9 mouse cellular contexts compared by ENCODE assay signal in genomic region chr10:41004753-41005152, GRCm38 (mm10).
A peak's percentile ranks its signal among the peaks of the same experiment; 100 is the strongest.
DNase-seq lines count a peak whose midpoint lies in the region; ATAC-seq and TF ChIP-seq lines count a peak whose summit lies in the region.
"Had no signal": no experiment of that assay in that cellular context is flagged by ENCODE, and none has a peak within 500 bp of the region (broad histone marks: within the 10 kb centered on the region; RNA-seq: fewer than 3 reads in every experiment).

No protein-coding gene starts in this region.

- no peak overlapping the region for H3K4me2 ChIP-seq in forebrain, embryonic 12.5 days
- no peak overlapping the region for H3K4me2 ChIP-seq in forebrain, postnatal 0 days (ENCODE audit: low read depth)
- no peak overlapping the region for H3K4me2 ChIP-seq in liver, embryonic 15.5 days
- no peak overlapping the region for H3K4me2 ChIP-seq in liver, postnatal 0 days (ENCODE audit: low read depth, low read length)
- H3K4me2 ChIP-seq in forebrain, embryonic 14.5 days (ENCODE audit: low read length) = no peak overlapping the region
- H3K4me2 ChIP-seq in midbrain, embryonic 13.5 days (replicated peaks) = no peak overlapping the region
- H3K4me2 ChIP-seq: heart, embryonic 15.5 days had no signal

- H3K36me3 ChIP-seq in forebrain, embryonic 12.5 days (replicated peaks) = no peaks in the 10 kb centered on the region
- H3K36me3 ChIP-seq in forebrain, postnatal 0 days (ENCODE audit: insufficient read depth) = no peaks in the 10 kb centered on the region
- no peaks in the 10 kb centered on the region for H3K36me3 ChIP-seq in liver, embryonic 15.5 days (replicated peaks)
- no peaks in the 10 kb centered on the region for H3K36me3 ChIP-seq in liver, postnatal 0 days (replicated peaks; ENCODE audit: insufficient read depth, low read length)
- no peaks in the 10 kb centered on the region for H3K36me3 ChIP-seq in forebrain, embryonic 14.5 days (ENCODE audit: control insufficient read depth, insufficient read depth, low read length)
- H3K36me3 ChIP-seq in midbrain, embryonic 13.5 days = no peaks in the 10 kb centered on the region
- H3K36me3 ChIP-seq: heart, embryonic 15.5 days had no signal

- ATAC-seq in forebrain, embryonic 12.5 days (ENCODE audit: low FRiP score) = peak; percentile 69
- no peak for ATAC-seq in forebrain, postnatal 0 days
- no peak for ATAC-seq in liver, embryonic 15.5 days (ENCODE audit: insufficient read depth)
- no peak for ATAC-seq in liver, postnatal 0 days
- ATAC-seq in forebrain, embryonic 14.5 days = peak; percentile 64
- peak; percentile 70 for ATAC-seq in midbrain, embryonic 13.5 days

- 63% methylated on average over 3 of the region's 3 CpGs for WGBS in forebrain, embryonic 12.5 days
- WGBS in forebrain, postnatal 0 days = 58% methylated on average over 3 of the region's 3 CpGs
- 63% methylated on average over 3 of the region's 3 CpGs for WGBS in liver, embryonic 15.5 days (ENCODE audit: insufficient replicate concordance)
- WGBS in liver, postnatal 0 days (ENCODE audit: insufficient replicate concordance) = 65% methylated on average over 3 of the region's 3 CpGs
- 64% methylated on average over 3 of the region's 3 CpGs for WGBS in forebrain, embryonic 14.5 days
- 62% methylated on average over 3 of the region's 3 CpGs for WGBS in midbrain, embryonic 13.5 days

- H3K4me3 ChIP-seq in forebrain, embryonic 12.5 days (replicated peaks) = no peak overlapping the region
- no peak overlapping the region for H3K4me3 ChIP-seq in forebrain, postnatal 0 days (ENCODE audit: low read depth, low read length)
- H3K4me3 ChIP-seq in liver, embryonic 15.5 days (replicated peaks) = no peak overlapping the region
- H3K4me3 ChIP-seq in liver, postnatal 0 days (ENCODE audit: low read depth, low read length) = no peak overlapping the region
- H3K4me3 ChIP-seq in forebrain, embryonic 14.5 days (ENCODE audit: low read depth, low read length) = no peak overlapping the region
- H3K4me3 ChIP-seq in midbrain, embryonic 13.5 days (replicated peaks) = no peak overlapping the region
- H3K4me3 ChIP-seq: heart, embryonic 15.5 days had no signal

- TF ChIP-seq CTCF in forebrain, postnatal 0 days (IDR thresholded peaks at IDR 0.05; ENCODE audit: low read depth) = no peak
- TF ChIP-seq CTCF in liver, postnatal 0 days (IDR thresholded peaks at IDR 0.05; ENCODE audit: low read depth) = no peak

- H3K27ac ChIP-seq in forebrain, embryonic 12.5 days = no peak overlapping the region
- no peak overlapping the region for H3K27ac ChIP-seq in forebrain, postnatal 0 days (ENCODE audit: low read depth, low read length)
- peak overlapping the region; percentile 90; the same call in 1 of the 2 replicates for H3K27ac ChIP-seq in liver, embryonic 15.5 days (replicated peaks)
- H3K27ac ChIP-seq in liver, postnatal 0 days (ENCODE audit: low read depth) = no peak overlapping the region
- H3K27ac ChIP-seq in forebrain, embryonic 14.5 days (ENCODE audit: low read depth, low read length) = no peak overlapping the region
- no peak overlapping the region for H3K27ac ChIP-seq in midbrain, embryonic 13.5 days
- H3K27ac ChIP-seq: heart, embryonic 15.5 days had no signal

- H3K27me3 ChIP-seq in forebrain, embryonic 12.5 days = no peaks in the 10 kb centered on the region
- H3K27me3 ChIP-seq in forebrain, postnatal 0 days (ENCODE audit: insufficient read depth, low read length) = no peaks in the 10 kb centered on the region
- no peaks in the 10 kb centered on the region for H3K27me3 ChIP-seq in liver, embryonic 15.5 days
- H3K27me3 ChIP-seq in liver, postnatal 0 days (ENCODE audit: insufficient read depth, low read length) = no peaks in the 10 kb centered on the region
- no peaks in the 10 kb centered on the region for H3K27me3 ChIP-seq in forebrain, embryonic 14.5 days (replicated peaks; ENCODE audit: control insufficient read depth, insufficient read depth, low read length)
- no peaks in the 10 kb centered on the region for H3K27me3 ChIP-seq in midbrain, embryonic 13.5 days
- H3K27me3 ChIP-seq: CH12.LX; heart, embryonic 15.5 days had no signal

- no peak for TF ChIP-seq EP300 in liver, postnatal 0 days (IDR thresholded peaks at IDR 0.05; ENCODE audit: low read depth)

- no peak for DNase-seq in forebrain, postnatal 0 days
- no peak for DNase-seq in liver, postnatal 0 days
- DNase-seq in forebrain, embryonic 14.5 days (ENCODE audit: low spot score) = no peak
- DNase-seq in adrenal gland, postnatal 36 days = no peak

- no peak overlapping the region for H3K9ac ChIP-seq in forebrain, embryonic 12.5 days
- no peak overlapping the region for H3K9ac ChIP-seq in forebrain, postnatal 0 days
- no peak overlapping the region for H3K9ac ChIP-seq in liver, embryonic 15.5 days
- H3K9ac ChIP-seq in liver, postnatal 0 days (replicated peaks) = no peak overlapping the region
- no peak overlapping the region for H3K9ac ChIP-seq in forebrain, embryonic 14.5 days (ENCODE audit: low read length)
- no peak overlapping the region for H3K9ac ChIP-seq in midbrain, embryonic 13.5 days (replicated peaks)
- H3K9ac ChIP-seq: heart, embryonic 15.5 days had no signal

- no peaks in the 10 kb centered on the region for H3K4me1 ChIP-seq in forebrain, embryonic 12.5 days
- H3K4me1 ChIP-seq in forebrain, postnatal 0 days (ENCODE audit: insufficient read depth) = no peaks in the 10 kb centered on the region
- peaks cover 39% of the 10 kb centered on the region for H3K4me1 ChIP-seq in liver, embryonic 15.5 days (replicated peaks)
- peaks cover 22% of the 10 kb centered on the region for H3K4me1 ChIP-seq in liver, postnatal 0 days (ENCODE audit: insufficient read depth)
- H3K4me1 ChIP-seq in forebrain, embryonic 14.5 days (ENCODE audit: control insufficient read depth, insufficient read depth, low read length) = no peaks in the 10 kb centered on the region
- H3K4me1 ChIP-seq in midbrain, embryonic 13.5 days (replicated peaks) = peaks cover 2% of the 10 kb centered on the region; the same call in 1 of the 2 replicates
- H3K4me1 ChIP-seq: heart, embryonic 15.5 days had no signal

- no peaks in the 10 kb centered on the region for H3K9me3 ChIP-seq in forebrain, embryonic 12.5 days
- no peaks in the 10 kb centered on the region for H3K9me3 ChIP-seq in forebrain, postnatal 0 days (ENCODE audit: low read length)
- H3K9me3 ChIP-seq in liver, embryonic 15.5 days (replicated peaks) = no peaks in the 10 kb centered on the region
- no peaks in the 10 kb centered on the region for H3K9me3 ChIP-seq in liver, postnatal 0 days (ENCODE audit: low read length)
- H3K9me3 ChIP-seq in forebrain, embryonic 14.5 days (replicated peaks; ENCODE audit: control insufficient read depth, low read length) = no peaks in the 10 kb centered on the region
- no peaks in the 10 kb centered on the region for H3K9me3 ChIP-seq in midbrain, embryonic 13.5 days
- H3K9me3 ChIP-seq: heart, embryonic 15.5 days had no signal

Comparison
In these comparisons a context has a peak if more than half of its experiments do, and no peak if none do; other contexts are left out.
1. ATAC-seq: peak in forebrain, embryonic 12.5 days (single experiment), forebrain, embryonic 14.5 days (single experiment) and midbrain, embryonic 13.5 days (single experiment); none in forebrain, postnatal 0 days (single experiment), liver, embryonic 15.5 days (single experiment) and liver, postnatal 0 days (single experiment).